Mouse (Mus musculus): ENCODE data around the gene A530016L24Rik. TPM values are rescaled to one million over a fixed set of nuclear protein-coding genes. Genes with fewer than 3 reads are reported as not detected.

The A530016L24Rik gene
- polyA plus RNA-seq, 1 experiment from 2014 or later: 4.8 TPM

DNA sequence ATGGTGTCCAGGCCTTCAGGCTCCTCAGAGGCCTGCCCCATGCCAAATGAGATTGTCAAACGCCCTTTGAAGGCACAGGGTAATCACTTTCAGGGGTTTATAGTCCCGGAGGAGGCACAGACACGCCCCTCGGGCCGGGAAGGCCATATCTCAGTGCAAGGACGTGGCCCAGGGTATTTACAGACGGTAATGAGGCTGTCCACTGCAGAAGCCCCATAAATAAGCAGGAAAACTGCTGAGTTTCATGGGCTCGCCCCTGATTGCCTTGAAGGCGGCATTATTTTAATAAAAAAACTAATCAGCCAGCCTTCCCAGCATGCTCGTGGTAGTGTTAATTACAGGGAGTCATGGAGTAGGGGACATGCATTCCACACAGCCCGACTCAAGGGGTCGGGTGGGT, 26.8 kb upstream of the A530016L24Rik start:
- no peak for ATAC-seq (replicated peaks; ENCODE audit: extremely low read depth, insufficient read depth, low FRiP score)

DNA sequence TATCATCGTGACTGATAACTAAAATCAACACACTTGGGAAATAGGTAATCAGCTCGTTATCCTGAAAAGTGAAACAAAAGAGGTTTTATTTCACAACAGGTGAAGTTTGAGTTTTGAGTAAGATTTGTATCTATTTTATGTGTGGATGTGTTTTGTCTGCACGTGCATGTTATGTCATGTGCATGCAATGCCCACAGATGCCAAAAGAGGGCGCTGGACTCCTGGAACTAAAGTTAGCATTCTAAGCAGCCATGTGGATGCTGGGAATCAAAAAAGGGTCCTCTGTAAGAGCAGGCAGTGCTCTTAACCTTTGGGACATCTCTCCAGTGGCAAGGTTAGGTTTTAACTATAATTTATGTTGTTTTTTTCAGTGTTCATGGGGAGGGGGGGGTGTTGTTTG, 26.0 kb upstream of the A530016L24Rik start:
- 65% methylated on average over 4 of the region's 4 CpGs for WGBS

More for the DNA sequence above, 26.8 kb upstream of the A530016L24Rik start:
- no peaks in the 10 kb centered on the region for H3K36me3 ChIP-seq (ENCODE audit: control insufficient read depth, insufficient read depth)
- no peaks in the 10 kb centered on the region for H3K27me3 ChIP-seq (ENCODE audit: control insufficient read depth, insufficient read depth, low read length)
- WGBS: 66% methylated on average over 12 of the region's 12 CpGs
- no peak overlapping the region for H3K4me2 ChIP-seq (ENCODE audit: low read depth, low read length)
- no peak overlapping the region for H3K9ac ChIP-seq (ENCODE audit: low read length)
- no peaks in the 10 kb centered on the region for H3K9me3 ChIP-seq (replicated peaks; ENCODE audit: control insufficient read depth, low read length)
- H3K4me3 ChIP-seq (ENCODE audit: low read length): no peak overlapping the region
- H3K27ac ChIP-seq (ENCODE audit: low read length): no peak overlapping the region
- H3K4me1 ChIP-seq (ENCODE audit: control insufficient read depth, insufficient read depth, low read length): no peaks in the 10 kb centered on the region

DNA sequence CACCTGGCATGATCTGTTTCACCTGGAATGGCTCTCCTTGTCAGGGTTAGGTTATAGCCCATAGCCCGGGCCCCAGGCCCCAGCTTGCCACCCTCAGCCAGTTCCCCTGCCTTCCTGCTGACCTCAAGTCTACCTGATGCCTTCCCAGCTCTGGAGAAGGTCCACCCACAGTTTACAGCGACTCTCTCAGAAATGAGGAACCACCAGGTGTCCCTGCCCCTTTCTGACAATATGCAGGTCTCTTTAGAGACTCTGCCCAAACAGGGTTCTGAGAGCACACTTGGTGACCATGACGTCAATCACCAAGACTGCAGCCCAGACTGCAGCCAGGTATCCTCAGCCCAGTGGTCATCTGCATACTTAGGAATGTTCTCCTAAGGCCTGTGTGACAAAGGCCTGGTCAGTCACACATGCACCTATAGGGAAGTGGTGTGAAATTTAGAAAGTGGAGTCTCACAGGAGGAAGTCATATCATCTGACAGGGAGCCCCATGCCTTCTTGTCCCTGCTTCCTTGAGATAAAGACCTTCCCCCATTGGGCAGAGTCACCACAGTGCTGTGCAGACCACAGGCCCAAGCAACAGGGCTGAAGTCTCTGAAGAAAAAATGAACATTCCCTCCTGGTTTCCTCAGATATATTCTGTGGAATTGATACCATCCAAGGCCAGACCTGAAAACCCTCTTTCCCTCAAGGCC, 25.4 kb upstream of the A530016L24Rik start:
- no peaks in the 10 kb centered on the region for H3K9me3 ChIP-seq (replicated peaks; ENCODE audit: control insufficient read depth, low read length)
- ATAC-seq (replicated peaks; ENCODE audit: extremely low read depth, insufficient read depth, low FRiP score): no peak
- H3K27ac ChIP-seq (ENCODE audit: low read length): no peak overlapping the region
- WGBS: 61% methylated on average over 3 of the region's 3 CpGs
- H3K4me1 ChIP-seq (ENCODE audit: control insufficient read depth, insufficient read depth, low read length): no peaks in the 10 kb centered on the region
- no peaks in the 10 kb centered on the region for H3K27me3 ChIP-seq (ENCODE audit: control insufficient read depth, insufficient read depth, low read length)
- no peak overlapping the region for H3K9ac ChIP-seq (ENCODE audit: low read length)
- no peak overlapping the region for H3K4me3 ChIP-seq (ENCODE audit: low read length)
- H3K36me3 ChIP-seq (ENCODE audit: control insufficient read depth, insufficient read depth): no peaks in the 10 kb centered on the region
- H3K4me2 ChIP-seq (ENCODE audit: low read depth, low read length): no peak overlapping the region

More for the DNA sequence above, 26.0 kb upstream of the A530016L24Rik start:
- H3K4me2 ChIP-seq (ENCODE audit: low read depth, low read length): no peak overlapping the region
- no peaks in the 10 kb centered on the region for H3K4me1 ChIP-seq (ENCODE audit: control insufficient read depth, insufficient read depth, low read length)
- no peaks in the 10 kb centered on the region for H3K36me3 ChIP-seq (ENCODE audit: control insufficient read depth, insufficient read depth)
- no peak overlapping the region for H3K4me3 ChIP-seq (ENCODE audit: low read length)
- no peak overlapping the region for H3K9ac ChIP-seq (ENCODE audit: low read length)
- no peaks in the 10 kb centered on the region for H3K27me3 ChIP-seq (ENCODE audit: control insufficient read depth, insufficient read depth, low read length)
- no peak for ATAC-seq (replicated peaks; ENCODE audit: extremely low read depth, insufficient read depth, low FRiP score)
- no peak overlapping the region for H3K27ac ChIP-seq (ENCODE audit: low read length)
- H3K9me3 ChIP-seq (replicated peaks; ENCODE audit: control insufficient read depth, low read length): no peaks in the 10 kb centered on the region

DNA sequence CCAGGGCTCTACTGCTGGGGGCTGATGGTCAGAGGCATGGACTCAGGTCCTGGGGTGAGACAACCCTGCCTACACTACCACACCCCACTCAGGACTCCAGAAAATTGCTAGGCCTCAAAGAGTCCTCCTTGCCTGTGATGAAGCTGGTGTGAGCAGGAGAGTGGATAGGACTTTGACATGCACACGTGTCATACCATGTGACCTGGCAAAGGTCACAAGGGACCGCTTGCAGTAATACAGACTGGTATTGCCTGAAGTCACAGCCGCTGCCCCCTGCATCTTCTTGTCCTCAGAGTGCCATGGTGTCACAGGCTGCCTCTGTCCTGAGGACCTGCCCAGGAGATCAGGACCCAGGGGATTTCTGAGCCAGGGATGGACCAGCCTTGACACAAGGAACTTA, 24.7 kb upstream of the A530016L24Rik start:
- ATAC-seq (replicated peaks; ENCODE audit: extremely low read depth, insufficient read depth, low FRiP score): no peak
- Histone ChIP-seq H3K36me3 (ENCODE audit: control insufficient read depth, insufficient read depth) (no peaks in the 10 kb centered on the region), H3K27me3 (ENCODE audit: control insufficient read depth, insufficient read depth, low read length) (no peaks in the 10 kb centered on the region), H3K4me1 (ENCODE audit: control insufficient read depth, insufficient read depth, low read length) (no peaks in the 10 kb centered on the region), H3K9me3 (replicated peaks; ENCODE audit: control insufficient read depth, low read length) (no peaks in the 10 kb centered on the region), H3K27ac (ENCODE audit: low read length) (no peak overlapping the region), H3K4me2 (ENCODE audit: low read depth, low read length) (no peak overlapping the region), H3K9ac (ENCODE audit: low read length) (no peak overlapping the region), H3K4me3 (ENCODE audit: low read length) (no peak overlapping the region)
- WGBS: 75% methylated on average over 3 of the region's 3 CpGs

DNA sequence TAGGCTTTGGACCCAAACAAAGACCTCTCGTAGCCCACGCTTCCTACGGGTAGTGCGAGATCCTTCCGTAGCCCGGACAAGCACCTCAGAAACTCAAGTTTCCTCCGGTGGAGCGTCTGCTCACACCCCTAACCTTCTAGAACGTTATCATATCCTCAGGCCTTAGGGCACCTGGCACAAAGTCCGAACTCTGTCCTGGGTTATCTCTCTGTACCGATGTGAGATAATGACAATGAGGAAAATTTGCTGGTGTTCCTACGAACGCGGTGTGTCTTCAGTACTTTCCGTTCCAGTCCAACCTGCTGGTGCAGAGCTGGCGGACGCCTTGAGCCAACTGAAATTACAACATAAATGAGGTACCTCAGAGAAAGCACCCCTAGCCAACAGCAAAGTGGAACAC, 23.3 kb upstream of the A530016L24Rik start:
- Histone ChIP-seq H3K27ac (ENCODE audit: low read length) (no peak overlapping the region), H3K27me3 (ENCODE audit: control insufficient read depth, insufficient read depth, low read length) (no peaks in the 10 kb centered on the region), H3K4me3 (ENCODE audit: low read length) (no peak overlapping the region), H3K9ac (ENCODE audit: low read length) (no peak overlapping the region), H3K4me1 (ENCODE audit: control insufficient read depth, insufficient read depth, low read length) (no peaks in the 10 kb centered on the region), H3K36me3 (ENCODE audit: control insufficient read depth, insufficient read depth) (no peaks in the 10 kb centered on the region), H3K9me3 (replicated peaks; ENCODE audit: control insufficient read depth, low read length) (no peaks in the 10 kb centered on the region), H3K4me2 (ENCODE audit: low read depth, low read length) (no peak overlapping the region)
- WGBS: 82% methylated on average over 17 of the region's 17 CpGs
- no peak for ATAC-seq (replicated peaks; ENCODE audit: extremely low read depth, insufficient read depth, low FRiP score)

DNA sequence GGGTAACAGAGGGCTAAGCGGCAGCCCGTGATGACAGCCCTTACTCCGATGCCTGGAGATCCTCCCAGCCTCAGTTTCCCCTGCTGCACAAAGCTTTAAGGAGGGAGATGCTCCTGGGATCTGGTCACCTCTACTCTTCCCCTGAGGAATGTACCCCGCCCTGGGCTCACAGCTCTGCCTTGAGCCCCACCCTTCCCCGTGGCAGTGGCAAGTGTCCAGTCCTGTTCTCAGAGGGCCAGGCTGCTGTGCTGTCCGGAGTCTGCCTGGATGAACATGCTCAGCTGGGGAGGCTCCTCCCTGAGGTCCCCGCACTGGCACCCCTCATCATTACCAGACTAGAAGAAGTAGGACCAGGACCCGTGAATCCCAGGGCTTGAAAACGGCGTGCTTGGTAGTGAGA, 21.9 kb upstream of the A530016L24Rik start:
- Histone ChIP-seq H3K27ac (ENCODE audit: low read length) (no peak overlapping the region), H3K4me3 (ENCODE audit: low read length) (no peak overlapping the region), H3K36me3 (ENCODE audit: control insufficient read depth, insufficient read depth) (no peaks in the 10 kb centered on the region), H3K9ac (ENCODE audit: low read length) (no peak overlapping the region), H3K9me3 (replicated peaks; ENCODE audit: control insufficient read depth, low read length) (no peaks in the 10 kb centered on the region), H3K27me3 (ENCODE audit: control insufficient read depth, insufficient read depth, low read length) (no peaks in the 10 kb centered on the region; the same call in 1 of the 2 replicates), H3K4me2 (ENCODE audit: low read depth, low read length) (no peak overlapping the region), H3K4me1 (ENCODE audit: control insufficient read depth, insufficient read depth, low read length) (no peaks in the 10 kb centered on the region)
- WGBS: 71% methylated on average over 10 of the region's 10 CpGs
- no peak for ATAC-seq (replicated peaks; ENCODE audit: extremely low read depth, insufficient read depth, low FRiP score)

DNA sequence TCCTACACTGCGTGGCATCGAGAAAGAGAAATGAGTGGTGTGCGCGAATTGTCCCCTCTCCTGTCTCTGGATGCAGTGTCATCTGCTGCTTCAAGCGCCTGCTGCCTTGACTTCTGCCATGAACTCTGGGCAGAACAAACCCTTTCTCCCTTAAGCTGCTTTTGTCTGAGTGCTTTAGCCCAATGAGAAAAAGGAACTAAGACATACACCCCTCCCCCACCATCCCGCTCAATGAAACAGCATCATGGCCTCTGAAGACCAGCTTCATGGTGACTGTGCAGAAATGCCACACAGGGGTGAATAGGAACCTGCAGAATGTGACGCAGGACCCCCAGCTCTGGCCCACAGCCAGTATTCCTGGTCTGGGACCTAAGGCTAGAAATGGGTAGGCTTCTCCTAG, 19.9 kb upstream of the A530016L24Rik start:
- Histone ChIP-seq H3K9ac (ENCODE audit: low read length) (no peak overlapping the region), H3K4me2 (ENCODE audit: low read depth, low read length) (no peak overlapping the region), H3K4me3 (ENCODE audit: low read length) (no peak overlapping the region), H3K27ac (ENCODE audit: low read length) (no peak overlapping the region), H3K27me3 (ENCODE audit: control insufficient read depth, insufficient read depth, low read length) (peaks cover 12% of the 10 kb centered on the region; the same call in 1 of the 2 replicates), H3K36me3 (ENCODE audit: control insufficient read depth, insufficient read depth) (no peaks in the 10 kb centered on the region), H3K4me1 (ENCODE audit: control insufficient read depth, insufficient read depth, low read length) (no peaks in the 10 kb centered on the region), H3K9me3 (replicated peaks; ENCODE audit: control insufficient read depth, low read length) (no peaks in the 10 kb centered on the region)
- ATAC-seq (replicated peaks; ENCODE audit: extremely low read depth, insufficient read depth, low FRiP score): no peak
- WGBS: 90% methylated on average over 7 of the region's 7 CpGs

DNA sequence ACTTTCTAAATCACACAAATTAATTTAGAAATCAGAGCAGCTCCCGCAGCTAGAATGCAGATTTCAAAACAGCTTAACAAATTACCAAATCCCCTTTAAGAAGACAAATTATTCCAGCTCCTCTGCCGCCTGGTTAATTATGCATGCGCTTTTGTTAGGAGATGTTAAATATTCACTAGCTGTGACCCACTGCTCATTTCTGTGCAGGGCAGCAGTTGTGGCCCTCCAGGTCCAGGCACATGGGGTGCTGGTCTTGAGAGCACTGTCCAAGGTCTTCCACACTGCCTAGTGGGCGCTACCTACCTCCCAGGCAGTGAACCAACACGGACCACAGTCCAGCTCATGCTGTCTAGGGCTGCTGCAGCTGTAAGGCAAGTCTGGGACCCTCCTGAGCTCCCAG, 19.0 kb upstream of the A530016L24Rik start:
- H3K27ac ChIP-seq (ENCODE audit: low read length): no peak overlapping the region
- peaks cover 15% of the 10 kb centered on the region; the same call in 1 of the 2 replicates for H3K27me3 ChIP-seq (ENCODE audit: control insufficient read depth, insufficient read depth, low read length)
- WGBS: 74% methylated on average over 5 of the region's 5 CpGs
- no peak overlapping the region for H3K4me2 ChIP-seq (ENCODE audit: low read depth, low read length)
- no peak for ATAC-seq (replicated peaks; ENCODE audit: extremely low read depth, insufficient read depth, low FRiP score)
- H3K36me3 ChIP-seq (ENCODE audit: control insufficient read depth, insufficient read depth): no peaks in the 10 kb centered on the region
- no peak overlapping the region for H3K9ac ChIP-seq (ENCODE audit: low read length)
- H3K4me3 ChIP-seq (ENCODE audit: low read length): no peak overlapping the region
- no peaks in the 10 kb centered on the region for H3K9me3 ChIP-seq (replicated peaks; ENCODE audit: control insufficient read depth, low read length)
- H3K4me1 ChIP-seq (ENCODE audit: control insufficient read depth, insufficient read depth, low read length): no peaks in the 10 kb centered on the region

DNA sequence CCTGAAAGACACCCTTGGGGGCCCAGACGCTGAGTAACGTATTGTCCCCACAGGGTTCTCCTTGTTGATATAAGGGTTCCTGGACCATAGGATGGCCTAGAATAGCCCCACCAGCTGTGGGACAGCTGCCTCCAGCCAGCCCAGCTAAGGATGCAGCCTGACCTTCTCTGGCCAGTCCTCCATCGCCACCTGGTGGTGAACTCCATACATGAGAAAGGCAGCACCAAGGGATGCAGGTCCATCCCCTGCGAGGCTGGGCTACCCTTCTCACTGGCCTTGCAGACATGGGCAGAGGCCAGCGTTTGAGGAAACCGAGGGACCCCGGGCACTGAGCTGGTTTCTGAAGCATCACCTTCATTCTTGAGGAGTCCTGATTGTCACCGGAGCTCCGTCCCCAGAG, 15.5 kb upstream of the A530016L24Rik start:
- Histone ChIP-seq H3K4me2 (ENCODE audit: low read depth, low read length) (no peak overlapping the region), H3K9me3 (replicated peaks; ENCODE audit: control insufficient read depth, low read length) (no peaks in the 10 kb centered on the region), H3K4me3 (ENCODE audit: low read length) (no peak overlapping the region), H3K36me3 (ENCODE audit: control insufficient read depth, insufficient read depth) (no peaks in the 10 kb centered on the region), H3K27ac (ENCODE audit: low read length) (no peak overlapping the region), H3K27me3 (ENCODE audit: control insufficient read depth, insufficient read depth, low read length) (peaks cover 17% of the 10 kb centered on the region; the same call in 1 of the 2 replicates), H3K9ac (ENCODE audit: low read length) (no peak overlapping the region), H3K4me1 (ENCODE audit: control insufficient read depth, insufficient read depth, low read length) (no peaks in the 10 kb centered on the region)
- WGBS: 17% methylated on average over 9 of the region's 9 CpGs
- peak; percentile 69 for ATAC-seq (replicated peaks; ENCODE audit: extremely low read depth, insufficient read depth, low FRiP score)

All from heart, embryonic 16.5 days (tissue).